Mouse (Mus musculus): ENCODE data around the gene Ift172. TPM values are rescaled to one million over a fixed set of nuclear protein-coding genes. Genes with fewer than 3 reads are reported as not detected.

The Ift172 gene
- polyA plus RNA-seq, 2 experiments from 2014 or later: 4.8 to 10.0 TPM

GRCm38 (mm10) chr5:31204421-31204820 lies 86.5 kb downstream of the Ift172 start:
- ATAC-seq: no peak

- no peak for ATAC-seq
These were observed 87.0 kb downstream of the Ift172 start for GRCm38 (mm10) chr5:31203866-31204265.

Other genes with a start within 250 kb of the Ift172 start
- 10 to 100 TPM; 80.7 to 89.3 TPM for gene Atraid, start 242.8 kb downstream of the Ift172 start, polyA plus RNA-seq (2017; shearing (Covaris generic))
- gene Slc5a6, start 242.2 kb downstream of the Ift172 start, polyA plus RNA-seq (2017; shearing (Covaris generic)): 1 to 10 TPM; 6.5 to 7.9 TPM
- 10 to 100 TPM in 1 of 2 experiments, 1 to 10 TPM in 1; 7.7 to 14.0 TPM for gene Cad, start 236.3 kb downstream of the Ift172 start, polyA plus RNA-seq (2017; shearing (Covaris generic))
- not detected for gene Dnajc5g, start 184.8 kb downstream of the Ift172 start, polyA plus RNA-seq (2017; shearing (Covaris generic))
- not detected for gene Slc30a3, start 182.9 kb downstream of the Ift172 start, polyA plus RNA-seq (2017; shearing (Covaris generic))
- not detected for gene Trim54, start 174.4 kb downstream of the Ift172 start, polyA plus RNA-seq (2017; shearing (Covaris generic))
- gene Ucn, start 152.3 kb downstream of the Ift172 start, polyA plus RNA-seq (2017; shearing (Covaris generic)): not detected
- gene Mpv17, start 136.9 kb downstream of the Ift172 start, polyA plus RNA-seq (2017; shearing (Covaris generic)): 10 to 100 TPM; 64.4 to 66.7 TPM
- gene Gm29609, start 111.2 kb downstream of the Ift172 start, polyA plus RNA-seq (2017; shearing (Covaris generic)): 1 to 10 TPM; 1.2 to 1.5 TPM
- 100 to 1,000 TPM in 1 of 2 experiments, 10 to 100 TPM in 1; 70.2 to 126 TPM for gene Gtf3c2, start 111.0 kb downstream of the Ift172 start, polyA plus RNA-seq (2017; shearing (Covaris generic))
- 100 to 1,000 TPM; 111 to 171 TPM for gene Snx17, start 97.9 kb downstream of the Ift172 start, polyA plus RNA-seq (2017; shearing (Covaris generic))
- gene Eif2b4, start 97.7 kb downstream of the Ift172 start, polyA plus RNA-seq (2017; shearing (Covaris generic)): 10 to 100 TPM; 47.9 to 49.1 TPM
- 1 to 10 TPM; 4.6 to 6.7 TPM for gene Zfp513, start 88.8 kb downstream of the Ift172 start, polyA plus RNA-seq (2017; shearing (Covaris generic))
- gene Ppm1g, start 70.4 kb downstream of the Ift172 start, polyA plus RNA-seq (2017; shearing (Covaris generic)): 10 to 100 TPM; 45.9 to 50.4 TPM
- gene Nrbp1, start 50.3 kb downstream of the Ift172 start, polyA plus RNA-seq (2017; shearing (Covaris generic)): 10 to 100 TPM; 91.5 to 96.5 TPM
- not detected for gene Gm9970, start 49.9 kb downstream of the Ift172 start, polyA plus RNA-seq (2017; shearing (Covaris generic))
- gene Krtcap3, start 39.4 kb downstream of the Ift172 start, polyA plus RNA-seq (2017; shearing (Covaris generic)): 10 to 100 TPM; 28.0 to 30.7 TPM
- gene Fndc4, start 5.0 kb upstream of the Ift172 start, polyA plus RNA-seq (2017; shearing (Covaris generic)): not detected
- not detected for gene Gckr, start 6.3 kb upstream of the Ift172 start, polyA plus RNA-seq (2017; shearing (Covaris generic))
- gene Zfp512, start 161.3 kb upstream of the Ift172 start, polyA plus RNA-seq (2017; shearing (Covaris generic)): 10 to 100 TPM; 37.1 to 50.1 TPM
- gene 4930548H24Rik, start 194.6 kb upstream of the Ift172 start, polyA plus RNA-seq (2017; shearing (Covaris generic)): under 1 TPM in 1 of 2 experiments, not detected in 1; 0.71 TPM
- gene Gpn1, start 203.6 kb upstream of the Ift172 start, polyA plus RNA-seq (2017; shearing (Covaris generic)): 10 to 100 TPM; 48.2 to 60.4 TPM
- gene Slc4a1ap, start 235.9 kb upstream of the Ift172 start, polyA plus RNA-seq (2017; shearing (Covaris generic)): 10 to 100 TPM; 21.8 to 31.2 TPM
- gene Supt7l, start 236.7 kb upstream of the Ift172 start, polyA plus RNA-seq (2017; shearing (Covaris generic)): 10 to 100 TPM; 16.4 to 24.3 TPM